Mouse (Mus musculus) forebrain, embryonic 10.5 days (tissue): ENCODE data around the gene Borcs5. TPM values are rescaled to one million over a fixed set of nuclear protein-coding genes. Genes with fewer than 3 reads are reported as not detected.
"Not testable (repeated sequence)": the region's sequence is repeated elsewhere in the genome, so short reads cannot be mapped to it uniquely, and the experiment has no call there.

ENCODE experiments used
- DNase-seq: peaks from one replicate; pipeline ENCODE4 v3.0.0-alpha.2; 2017; ENCODE audit warnings: low spot score; ENCODE audit errors: extremely low spot score
- H3K27ac ChIP-seq: fragments of 300-500 bp; sonication (generic); 2 replicates; pipeline ENCODE4 v1.5.1; 2016; ENCODE audit warnings: mild to moderate bottlenecking
- H3K27me3 ChIP-seq: fragments of 300-500 bp; sonication (generic); 2 replicates; pipeline ENCODE4 v1.6.1; 2016; ENCODE audit warnings: mild to moderate bottlenecking; ENCODE audit not compliant: poor library complexity, severe bottlenecking
- H3K36me3 ChIP-seq: fragments of 300-500 bp; sonication (generic); replicated peaks from 2 replicates; pipeline ENCODE4 v1.6.1; 2016; ENCODE audit warnings: mild to moderate bottlenecking, moderate library complexity
- H3K4me1 ChIP-seq: fragments of 300-500 bp; sonication (generic); 2 replicates; pipeline ENCODE4 v1.6.1; 2016
- H3K4me3 ChIP-seq: fragments of 300-500 bp; sonication (generic); 2 replicates; pipeline ENCODE4 v1.5.1; 2016; ENCODE audit warnings: mild to moderate bottlenecking, moderate library complexity
- H3K9me3 ChIP-seq: fragments of 300-500 bp; sonication (generic); 2 replicates; pipeline ENCODE4 v1.6.1; 2016; ENCODE audit warnings: mild to moderate bottlenecking, moderate library complexity
- WGBS: fragments of 180-500 bp; shearing (Covaris S2); methylation state at CpG from one replicate; pipeline ENCODE4 v1.1.7; 2016; 5-methylcytosine and 5-hydroxymethylcytosine counted together
- polyA plus RNA-seq: library from polyadenylated mRNA; unstranded; fragments of >200 nt; fragmentation: Nextera tagmentation; extraction: Ambion mirVana; gene quantifications from 2 replicates; pipeline ENCODE4 v1.2.1, GENCODE M21; 2016

The Borcs5 gene
- polyA plus RNA-seq, 1 experiment from 2014 or later: 20.1 TPM

- 82% methylated on average over 8 of the region's 8 CpGs for WGBS
- Histone ChIP-seq H3K4me1 (no peaks in the 10 kb centered on the region), H3K27ac (no peak overlapping the region), H3K4me3 (no peak overlapping the region), H3K27me3 (no peaks in the 10 kb centered on the region), H3K36me3 (no peaks in the 10 kb centered on the region), H3K9me3 (no peaks in the 10 kb centered on the region)
- no peak for DNase-seq
Measured at GRCm38 (mm10) chr6:134660714-134661406, 21.6 kb downstream of the Borcs5 start.

DNA sequence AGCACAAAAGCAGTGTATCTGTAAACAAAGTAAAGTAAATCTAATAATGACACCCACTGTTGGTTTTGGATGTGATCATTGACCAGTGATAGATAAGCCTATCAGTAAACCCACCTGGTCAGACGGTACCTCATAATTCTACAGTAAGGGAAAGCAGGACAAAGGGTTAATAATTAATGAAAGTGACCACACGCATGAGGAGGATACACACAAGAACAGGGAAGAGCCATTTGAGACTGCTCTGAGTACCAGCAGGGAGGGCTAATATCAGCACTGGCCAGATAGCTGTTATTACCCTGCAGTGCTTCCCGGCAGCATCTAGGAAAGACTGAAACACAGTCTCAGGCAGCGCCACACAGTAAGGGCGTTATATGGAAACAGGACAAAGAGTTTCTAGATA is 25.3 kb downstream of the Borcs5 start:
- DNase-seq: no peak
- 81% methylated on average over 5 of the region's 5 CpGs for WGBS
- Histone ChIP-seq H3K36me3 (no peaks in the 10 kb centered on the region), H3K4me3 (no peak overlapping the region), H3K27ac (no peak overlapping the region), H3K4me1 (no peaks in the 10 kb centered on the region), H3K9me3 (no peaks in the 10 kb centered on the region), H3K27me3 (no peaks in the 10 kb centered on the region)

DNA sequence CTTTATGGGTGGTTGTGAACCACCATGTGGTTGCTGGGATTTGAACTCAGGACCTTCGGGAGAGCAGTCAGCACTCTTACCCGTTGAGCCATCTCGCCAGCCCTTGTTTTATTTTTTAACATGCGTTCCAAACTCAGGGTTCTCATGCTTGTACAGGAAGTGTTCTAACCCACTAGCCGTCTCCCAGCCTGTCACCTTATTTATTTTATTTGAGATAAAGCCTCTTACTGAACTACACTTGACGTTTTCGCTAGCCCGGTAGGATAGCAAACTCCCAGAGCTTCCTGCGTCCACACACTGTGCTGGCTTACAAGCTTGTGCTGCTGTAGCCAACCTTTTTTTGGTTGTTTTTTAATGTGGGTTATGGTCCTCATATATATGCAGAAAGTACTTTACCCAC is 26.5 kb downstream of the Borcs5 start:
- Histone ChIP-seq H3K27me3 (no peaks in the 10 kb centered on the region), H3K36me3 (no peaks in the 10 kb centered on the region), H3K9me3 (no peaks in the 10 kb centered on the region), H3K4me1 (no peaks in the 10 kb centered on the region), H3K4me3 (no peak overlapping the region), H3K27ac (no peak overlapping the region)
- 91% methylated on average over 9 of the region's 9 CpGs for WGBS
- no peak for DNase-seq

GRCm38 (mm10) chr6:134668519-134668918 is 29.2 kb downstream of the Borcs5 start:
- Histone ChIP-seq H3K4me1 (no peaks in the 10 kb centered on the region), H3K36me3 (no peaks in the 10 kb centered on the region), H3K4me3 (no peak overlapping the region), H3K27me3 (no peaks in the 10 kb centered on the region), H3K27ac (no peak overlapping the region), H3K9me3 (no peaks in the 10 kb centered on the region)
- 91% methylated on average over 2 of the region's 2 CpGs for WGBS
- DNase-seq: no peak

- no peak for DNase-seq
- WGBS: 85% methylated on average over 6 of the region's 6 CpGs
- Histone ChIP-seq H3K27me3 (no peaks in the 10 kb centered on the region), H3K36me3 (no peaks in the 10 kb centered on the region), H3K4me3 (no peak overlapping the region), H3K9me3 (no peaks in the 10 kb centered on the region), H3K27ac (no peak overlapping the region), H3K4me1 (no peaks in the 10 kb centered on the region)
Measured at GRCm38 (mm10) chr6:134669179-134669865, 30.0 kb downstream of the Borcs5 start.

DNA sequence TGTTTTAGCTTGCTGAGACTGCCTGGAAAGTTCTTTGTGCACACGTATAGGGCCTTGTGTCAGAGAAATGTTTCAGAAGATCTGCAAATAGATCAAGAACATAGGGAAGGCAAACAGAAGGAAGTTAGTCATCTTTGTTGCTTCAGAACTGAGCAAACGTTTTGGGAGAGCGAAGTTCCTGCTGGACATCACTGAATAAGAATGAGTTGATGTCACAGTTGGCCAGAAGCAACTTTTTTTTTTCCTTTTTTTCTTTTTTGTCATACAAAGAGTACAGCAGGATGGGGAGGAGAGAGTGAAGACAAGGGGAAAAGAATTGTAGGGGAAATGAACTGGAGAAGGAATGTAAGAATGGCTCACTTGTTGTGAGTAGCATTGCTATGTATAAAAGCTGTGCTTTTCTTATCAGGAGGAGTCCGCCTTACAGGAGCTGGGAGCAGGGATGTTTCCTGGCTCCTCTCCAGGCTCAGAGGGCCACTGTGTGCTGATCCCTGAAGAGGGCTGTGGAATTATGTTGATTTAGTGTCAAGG is 31.6 kb downstream of the Borcs5 start:
- no peak overlapping the region for H3K4me3 ChIP-seq
- H3K27me3 ChIP-seq: no peaks in the 10 kb centered on the region
- H3K4me1 ChIP-seq: peaks cover under 1% of the 10 kb centered on the region; the same call in 1 of the 2 replicates
- no peak overlapping the region for H3K27ac ChIP-seq
- no peak for DNase-seq
- H3K36me3 ChIP-seq: no peaks in the 10 kb centered on the region
- no peaks in the 10 kb centered on the region for H3K9me3 ChIP-seq
- 76% methylated on average over 4 of the region's 4 CpGs for WGBS

- not testable (repeated sequence) for H3K27ac ChIP-seq, H3K36me3 ChIP-seq, DNase-seq, H3K4me3 ChIP-seq, H3K27me3 ChIP-seq, H3K9me3 ChIP-seq, H3K4me1 ChIP-seq
- WGBS: 89% methylated on average over 8 of the region's 8 CpGs
Measured at GRCm38 (mm10) chr6:134673712-134674111, 34.4 kb downstream of the Borcs5 start.

GRCm38 (mm10) chr6:134677504-134677903 is 38.2 kb downstream of the Borcs5 start:
- no peaks in the 10 kb centered on the region for H3K36me3 ChIP-seq
- WGBS: 84% methylated on average over 4 of the region's 4 CpGs
- no peak overlapping the region for H3K27ac ChIP-seq
- no peaks in the 10 kb centered on the region for H3K27me3 ChIP-seq
- no peak overlapping the region for H3K4me3 ChIP-seq
- H3K4me1 ChIP-seq: peaks cover 5% of the 10 kb centered on the region; the same call in 1 of the 2 replicates
- DNase-seq: no peak
- no peaks in the 10 kb centered on the region for H3K9me3 ChIP-seq

DNA sequence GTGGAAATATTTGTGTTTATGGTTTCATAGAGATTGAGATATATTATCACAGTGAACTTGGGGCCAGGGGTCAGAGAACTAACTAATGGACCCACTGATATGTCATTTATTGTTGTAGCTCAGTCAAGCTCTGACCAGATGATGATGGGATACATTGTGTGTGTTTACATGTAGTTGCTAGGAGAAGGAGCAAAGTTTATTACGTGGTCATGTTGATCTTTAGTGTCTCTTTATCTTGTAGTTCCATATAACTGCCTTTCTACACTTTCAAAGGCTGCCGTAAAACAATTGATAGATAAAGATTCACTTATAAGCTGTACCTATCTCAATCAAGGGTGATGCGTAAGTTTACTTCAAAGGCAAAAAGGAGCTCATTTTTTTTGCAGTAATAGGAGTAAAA is 38.7 kb downstream of the Borcs5 start:
- no peaks in the 10 kb centered on the region for H3K27me3 ChIP-seq
- H3K9me3 ChIP-seq: no peaks in the 10 kb centered on the region
- no peak for DNase-seq
- H3K4me1 ChIP-seq: peaks cover 5% of the 10 kb centered on the region; the same call in 1 of the 2 replicates
- no peak overlapping the region for H3K4me3 ChIP-seq
- no peaks in the 10 kb centered on the region for H3K36me3 ChIP-seq
- H3K27ac ChIP-seq: no peak overlapping the region
- 89% methylated on average over 3 of the region's 3 CpGs for WGBS

DNA sequence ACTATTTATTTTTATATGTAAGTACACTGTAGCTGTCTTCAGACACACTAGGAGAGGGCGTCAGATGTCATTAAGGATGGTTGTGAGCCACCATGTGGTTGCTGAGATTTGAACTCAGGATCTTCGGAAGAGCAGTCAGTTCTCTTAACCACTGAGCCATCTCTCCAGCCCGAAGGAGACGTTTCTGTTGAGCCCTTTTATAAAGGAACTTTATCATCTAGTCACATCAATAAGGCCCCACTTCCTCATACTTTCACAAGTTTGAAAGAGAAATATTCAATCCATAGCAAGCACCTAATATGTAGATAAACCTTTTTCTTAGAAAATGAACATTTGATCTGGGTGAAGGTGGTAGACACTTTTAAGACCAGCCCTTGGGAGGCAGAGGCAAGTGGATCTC is 40.0 kb downstream of the Borcs5 start:
- DNase-seq, H3K4me1 ChIP-seq, H3K4me3 ChIP-seq, H3K9me3 ChIP-seq, H3K36me3 ChIP-seq, H3K27me3 ChIP-seq, H3K27ac ChIP-seq: not testable (repeated sequence)
- 88% methylated on average over 4 of the region's 4 CpGs for WGBS

GRCm38 (mm10) chr6:134684354-134684915 is 45.1 kb downstream of the Borcs5 start:
- Histone ChIP-seq H3K27ac (no peak overlapping the region), H3K4me3 (no peak overlapping the region), H3K36me3 (no peaks in the 10 kb centered on the region), H3K9me3 (no peaks in the 10 kb centered on the region), H3K27me3 (no peaks in the 10 kb centered on the region), H3K4me1 (peaks cover 11% of the 10 kb centered on the region; the same call in 1 of the 2 replicates)
- WGBS: 86% methylated on average over 6 of the region's 6 CpGs
- DNase-seq: no peak

DNA sequence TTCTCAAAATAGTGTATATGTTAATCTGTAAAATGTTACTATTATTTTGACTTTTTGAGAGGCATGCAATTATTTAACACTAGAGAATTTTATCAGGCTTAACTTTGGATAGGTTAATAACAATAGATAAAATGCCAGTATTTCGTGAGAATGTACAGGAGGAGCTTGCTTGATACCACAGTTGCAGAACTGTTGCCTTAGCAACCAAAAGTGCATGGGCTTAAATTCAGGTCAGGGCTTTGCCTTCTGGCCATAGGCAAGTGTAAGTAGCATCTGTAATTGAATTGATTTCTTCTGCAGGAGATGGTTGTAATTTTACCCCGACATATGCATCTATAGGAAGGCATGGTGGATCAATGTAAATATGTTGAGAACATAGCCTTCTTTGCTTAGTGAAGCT is 45.7 kb downstream of the Borcs5 start:
- H3K4me3 ChIP-seq: no peak overlapping the region
- H3K27ac ChIP-seq: no peak overlapping the region
- no peaks in the 10 kb centered on the region for H3K36me3 ChIP-seq
- WGBS: 75% methylated on average over 2 of the region's 2 CpGs
- peaks cover 11% of the 10 kb centered on the region; the same call in 1 of the 2 replicates for H3K4me1 ChIP-seq
- H3K9me3 ChIP-seq: no peaks in the 10 kb centered on the region
- no peak for DNase-seq
- no peaks in the 10 kb centered on the region for H3K27me3 ChIP-seq

- WGBS: 85% methylated on average over 6 of the region's 6 CpGs
- Histone ChIP-seq H3K4me3 (no peak overlapping the region), H3K9me3 (no peaks in the 10 kb centered on the region), H3K4me1 (peaks cover 11% of the 10 kb centered on the region; the same call in 1 of the 2 replicates), H3K36me3 (no peaks in the 10 kb centered on the region), H3K27me3 (no peaks in the 10 kb centered on the region), H3K27ac (no peak overlapping the region)
- DNase-seq: no peak
Measured at GRCm38 (mm10) chr6:134685515-134685914, 46.2 kb downstream of the Borcs5 start.
